Mouse (Mus musculus): ENCODE data around the gene Larp4.
"Not testable (repeated sequence)": the region's sequence is repeated elsewhere in the genome, so short reads cannot be mapped to it uniquely, and the experiment has no call there.

DNA sequence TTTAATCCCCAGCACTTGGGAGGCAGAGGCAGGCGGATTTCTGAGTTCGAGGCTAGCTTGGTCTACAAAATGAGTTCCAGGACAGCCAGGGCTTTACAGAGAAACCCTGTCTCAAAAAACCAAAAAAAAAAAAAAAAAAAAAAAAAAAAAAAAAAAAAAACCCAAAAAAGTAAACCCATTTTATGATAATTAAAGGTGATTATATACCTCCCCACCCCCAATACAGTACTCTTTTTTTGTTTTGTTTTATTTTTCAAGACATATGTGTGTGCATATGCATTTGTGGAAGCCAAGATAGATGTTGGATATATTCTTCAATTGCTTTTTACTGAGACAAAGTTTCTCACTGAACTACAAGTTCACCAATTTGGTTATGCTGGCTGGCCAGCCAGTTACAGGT, 6.3 kb downstream of the Larp4 start:
- TF ChIP-seq CHD2 (IDR thresholded peaks at IDR 0.05; ENCODE audit: low read depth, low read length); MAFK (IDR thresholded peaks at IDR 0.05; ENCODE audit: insufficient read depth, low read depth, low read length); HCFC1 (IDR thresholded peaks at IDR 0.05; ENCODE audit: borderline replicate concordance, insufficient read depth, low read length); ZC3H11A (IDR thresholded peaks at IDR 0.05; ENCODE audit: borderline replicate concordance, low read depth, low read length): not testable (repeated sequence)
- TF ChIP-seq ZNF384 (IDR thresholded peaks at IDR 0.05; ENCODE audit: low read depth, low read length), result peak; percentile 84

All from ES-E14 (cell line).